Mouse (Mus musculus) spleen, postnatal 10 days (tissue): ENCODE data around the gene Gm3542.
"Not testable (repeated sequence)": the region's sequence is repeated elsewhere in the genome, so short reads cannot be mapped to it uniquely, and the experiment has no call there.

ENCODE experiments used
- DNase-seq, 2 experiments: peaks; one replicate each; pipeline ENCODE4 v3.0.0; 2021 to 2022; ENCODE audit warnings: low spot score in 2 of 2

Gm3542 gene

DNA sequence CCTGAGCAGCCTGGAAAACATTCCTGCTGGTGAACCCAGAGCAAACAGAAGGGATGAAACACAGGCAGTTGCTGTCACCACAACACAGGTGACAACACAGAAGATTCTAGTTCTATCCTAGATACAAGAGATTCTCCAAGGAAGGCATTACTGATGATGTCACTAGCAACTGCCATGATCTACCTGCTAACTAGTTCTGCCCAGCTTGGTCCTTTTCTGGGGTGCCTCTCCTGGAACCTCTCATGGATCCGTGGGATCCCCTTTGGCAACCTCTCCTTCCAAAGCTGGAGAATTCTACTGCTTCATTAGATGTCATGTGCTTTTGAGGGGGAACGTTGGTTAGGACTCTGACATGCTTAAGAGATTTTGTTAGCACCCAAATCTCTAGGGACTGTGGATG, at the start of gene Gm3542:
Gene Gm3542 (minus strand): TSS at position 101 of the 400 bp plus-strand sequence.
- DNase-seq = not testable (repeated sequence)
